In genomic region chr17:44709516-44710252, GRCm38 (mm10) we compare ENCODE assay signal across 8 mouse cellular contexts.
A peak's percentile ranks its signal among the peaks of the same experiment; 100 is the strongest.
DNase-seq lines count a peak whose midpoint lies in the region; ATAC-seq lines count a peak whose summit lies in the region.

No protein-coding gene starts in this region.

- WGBS in midbrain, embryonic 14.5 days: 55% methylated on average over 10 of the region's 11 CpGs
- WGBS in midbrain, embryonic 11.5 days: 74% methylated on average over 11 of the region's 11 CpGs
- WGBS in embryonic facial prominence, embryonic 13.5 days: 20% methylated on average over 11 of the region's 11 CpGs

- intact Hi-C loops in heart, postnatal 14 days (cut with DNase I): no loop called here

- H3K27me3 ChIP-seq in midbrain, embryonic 14.5 days (ENCODE audit: control insufficient read depth, insufficient read depth, low read length): no peaks in the 10 kb centered on the region
- no peaks in the 10 kb centered on the region for H3K27me3 ChIP-seq in midbrain, embryonic 11.5 days (ENCODE audit: control insufficient read depth, insufficient read depth, low read length)
- H3K27me3 ChIP-seq in embryonic facial prominence, embryonic 13.5 days: no peaks in the 10 kb centered on the region

- no peak overlapping the region for H3K4me3 ChIP-seq in midbrain, embryonic 14.5 days (replicated peaks; ENCODE audit: low read depth, low read length)
- no peak overlapping the region for H3K4me3 ChIP-seq in midbrain, embryonic 11.5 days (ENCODE audit: low read depth, low read length)
- no peak overlapping the region for H3K4me3 ChIP-seq in embryonic facial prominence, embryonic 13.5 days

- no peaks in the 10 kb centered on the region for H3K4me1 ChIP-seq in midbrain, embryonic 14.5 days (ENCODE audit: control insufficient read depth, insufficient read depth, low read length)
- H3K4me1 ChIP-seq in midbrain, embryonic 11.5 days (ENCODE audit: control insufficient read depth, insufficient read depth, low read length): no peaks in the 10 kb centered on the region
- peaks cover 41% of the 10 kb centered on the region for H3K4me1 ChIP-seq in embryonic facial prominence, embryonic 13.5 days

- H3K9ac ChIP-seq in midbrain, embryonic 14.5 days (replicated peaks; ENCODE audit: low read length): no peak overlapping the region
- no peak overlapping the region for H3K9ac ChIP-seq in midbrain, embryonic 11.5 days (ENCODE audit: low read length)
- no peak overlapping the region for H3K9ac ChIP-seq in embryonic facial prominence, embryonic 13.5 days

- ATAC-seq in midbrain, embryonic 14.5 days (ENCODE audit: low FRiP score, low TSS enrichment): no peak
- no peak for ATAC-seq in midbrain, embryonic 11.5 days (ENCODE audit: low FRiP score)
- 0 out of 2 replicates have a peak, but pooled peaks have one; percentile 63 for ATAC-seq in embryonic facial prominence, embryonic 13.5 days (ENCODE audit: insufficient number of reproducible peaks, insufficient read depth, low FRiP score, low TSS enrichment, low read depth)

- no peak overlapping the region for H3K4me2 ChIP-seq in midbrain, embryonic 14.5 days (ENCODE audit: low read length)
- no peak overlapping the region for H3K4me2 ChIP-seq in midbrain, embryonic 11.5 days
- no peak overlapping the region for H3K4me2 ChIP-seq in embryonic facial prominence, embryonic 13.5 days

- no peak overlapping the region for H3K27ac ChIP-seq in midbrain, embryonic 14.5 days (replicated peaks; ENCODE audit: low read depth, low read length)
- no peak overlapping the region for H3K27ac ChIP-seq in midbrain, embryonic 11.5 days (ENCODE audit: low read depth, low read length)
- peak overlapping the region; percentile 77; the same call in 1 of the 2 replicates for H3K27ac ChIP-seq in embryonic facial prominence, embryonic 13.5 days

- no peaks in the 10 kb centered on the region for H3K9me3 ChIP-seq in midbrain, embryonic 14.5 days (ENCODE audit: control insufficient read depth, low read length)
- no peaks in the 10 kb centered on the region for H3K9me3 ChIP-seq in midbrain, embryonic 11.5 days (ENCODE audit: control insufficient read depth, low read length)
- no peaks in the 10 kb centered on the region for H3K9me3 ChIP-seq in embryonic facial prominence, embryonic 13.5 days

- no peaks in the 10 kb centered on the region for H3K36me3 ChIP-seq in midbrain, embryonic 14.5 days (ENCODE audit: control insufficient read depth, insufficient read depth, low read length)
- H3K36me3 ChIP-seq in midbrain, embryonic 11.5 days (ENCODE audit: control insufficient read depth, insufficient read depth, low read length): no peaks in the 10 kb centered on the region
- peaks cover 37% of the 10 kb centered on the region for H3K36me3 ChIP-seq in embryonic facial prominence, embryonic 13.5 days

- DNase-seq in midbrain, embryonic 14.5 days: peak; percentile 68
- no peak for DNase-seq in midbrain, embryonic 11.5 days (ENCODE audit: low spot score, missing footprints)
- peak; percentile 65 to 75 for DNase-seq in heart, postnatal 14 days
- peak; percentile 63 to 70 for DNase-seq in layer of hippocampus, adult 18-20 months (ENCODE audit: low spot score in 2 of 2)
- DNase-seq in lung, postnatal 14 days: peak; percentile 90
- peak; percentile 69 to 84 for DNase-seq in urinary bladder, postnatal 36 days (ENCODE audit: low spot score in 2 of 2)
- DNase-seq in cerebellum, adult 18-20 months: no peak

Comparison
In these comparisons a context has a peak if more than half of its experiments do, and no peak if none do; other contexts are left out.
1. DNase-seq: peak in midbrain, embryonic 14.5 days (single experiment), heart, postnatal 14 days (2 of 2), layer of hippocampus, adult 18-20 months (2 of 2), lung, postnatal 14 days (single experiment) and urinary bladder, postnatal 36 days (2 of 2); none in midbrain, embryonic 11.5 days (single experiment) and cerebellum, adult 18-20 months (0 of 2).